Mouse (Mus musculus) brain, embryonic 18.5 days (tissue): Measurements from ENCODE around the gene Ltbp1.

ENCODE experiments used
- DNase-seq: peaks from one replicate; pipeline ENCODE4 v3.0.0-alpha.2; 2012; ENCODE audit warnings: low read depth, low spot score

Gene Ltbp1

DNA sequence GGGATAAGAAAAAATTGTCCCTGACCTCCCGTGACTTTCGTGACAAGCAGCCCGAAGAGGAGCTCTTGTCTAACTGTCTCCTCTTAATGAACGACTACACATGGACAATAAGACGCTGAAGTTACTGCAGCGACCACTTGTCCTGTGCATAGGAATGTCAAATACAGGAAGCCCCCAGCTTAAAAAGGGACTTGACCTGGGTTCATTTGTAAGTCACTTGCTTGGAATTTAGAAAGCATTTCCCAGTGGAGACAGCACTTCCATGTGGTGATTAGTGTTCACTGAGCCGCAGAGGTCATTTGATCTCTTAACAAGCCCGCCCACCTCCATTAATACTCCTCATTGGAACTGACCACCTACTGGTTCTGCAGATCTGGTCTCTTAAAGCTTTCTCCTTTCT is 61.9 kb downstream of the Ltbp1 start:
- no peak for DNase-seq

- no peak for DNase-seq
Observed at GRCm38 (mm10) chr17:75069232-75069631, 63.9 kb downstream of the Ltbp1 start.

GRCm38 (mm10) chr17:75071174-75071573 is 65.8 kb downstream of the Ltbp1 start:
- DNase-seq: no peak

GRCm38 (mm10) chr17:75071749-75072148 is 66.4 kb downstream of the Ltbp1 start:
- DNase-seq: no peak

- no peak for DNase-seq
Observed at GRCm38 (mm10) chr17:75073887-75074286, 68.5 kb downstream of the Ltbp1 start.

DNA sequence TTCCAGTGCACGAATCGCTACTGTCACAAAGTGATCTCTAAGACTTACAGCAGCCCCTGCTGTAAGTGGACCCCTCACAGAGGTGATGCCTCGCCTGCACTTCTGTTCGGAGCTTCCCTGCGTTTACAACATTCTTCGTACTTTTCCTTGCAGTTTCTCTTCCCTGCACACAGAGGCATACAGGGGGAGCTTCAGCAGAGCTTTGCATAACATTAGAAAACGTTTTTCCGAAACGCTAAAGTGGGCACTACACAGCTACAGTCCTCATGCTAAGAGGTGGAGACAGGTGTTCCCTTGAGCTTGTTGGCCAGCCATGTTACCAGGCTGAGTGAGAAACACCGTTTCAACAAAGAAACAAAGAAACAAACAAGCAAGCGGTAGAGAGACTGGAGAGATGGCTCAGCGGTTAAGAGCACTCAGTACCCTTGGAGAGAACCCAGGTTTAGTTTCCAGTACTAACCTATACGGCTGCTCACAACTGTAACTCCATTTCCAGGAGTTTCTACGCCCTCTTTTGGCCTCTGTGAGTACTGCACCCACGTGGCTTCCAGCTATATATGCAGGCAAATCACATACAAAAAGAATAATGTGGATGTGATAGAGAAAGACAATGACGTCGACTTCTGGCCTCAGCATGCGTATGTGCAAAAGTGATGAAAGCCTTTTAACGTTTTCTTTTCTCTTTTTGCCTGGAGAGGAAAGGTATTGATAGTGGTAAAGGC is 69.8 kb downstream of the Ltbp1 start:
- no peak for DNase-seq

DNA sequence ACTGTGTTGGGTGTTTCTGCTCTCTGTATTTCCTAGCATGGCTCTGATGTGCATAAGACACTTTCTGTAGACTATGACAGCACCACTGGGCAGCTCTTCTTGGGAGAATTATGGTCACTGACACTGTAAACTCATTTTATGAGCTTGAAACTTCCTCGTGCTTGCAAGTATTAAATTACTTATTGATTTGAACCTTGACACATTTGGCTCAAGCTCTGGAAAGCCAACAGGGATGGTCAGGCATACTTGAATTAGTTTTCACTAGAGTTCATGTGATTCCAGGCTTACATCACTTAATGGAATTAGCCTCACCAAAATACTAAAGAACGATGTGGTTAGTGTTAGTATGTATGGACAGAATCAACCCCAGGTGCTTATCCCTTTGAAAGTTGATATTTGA is 76.0 kb downstream of the Ltbp1 start:
- no peak for DNase-seq

- DNase-seq: no peak
Observed at GRCm38 (mm10) chr17:75082449-75082848, 77.1 kb downstream of the Ltbp1 start.

- DNase-seq: peak; percentile 28
Observed at GRCm38 (mm10) chr17:75087296-75087941, 82.1 kb downstream of the Ltbp1 start.

DNA sequence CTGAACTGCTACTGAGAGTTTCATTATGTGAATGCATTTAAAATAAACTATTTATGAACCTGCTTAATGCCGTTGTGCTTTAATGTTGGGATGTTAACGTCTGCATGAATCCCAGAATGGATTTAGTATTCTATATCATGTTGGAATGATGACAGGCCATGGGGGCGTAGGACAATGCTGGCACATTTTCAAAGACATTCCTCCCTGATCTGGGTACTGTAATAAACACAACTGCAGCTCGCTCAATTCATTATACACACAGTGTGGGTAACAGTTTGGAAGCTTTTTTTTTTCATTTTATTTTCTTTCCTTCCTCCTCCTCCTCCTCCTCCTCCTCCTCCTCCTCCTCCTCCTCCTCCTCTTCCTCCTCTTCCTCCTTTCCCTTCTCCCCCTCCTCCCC is 82.9 kb downstream of the Ltbp1 start:
- no peak for DNase-seq

GRCm38 (mm10) chr17:75088727-75089126 is 83.4 kb downstream of the Ltbp1 start:
- DNase-seq: peak; percentile 42

DNA sequence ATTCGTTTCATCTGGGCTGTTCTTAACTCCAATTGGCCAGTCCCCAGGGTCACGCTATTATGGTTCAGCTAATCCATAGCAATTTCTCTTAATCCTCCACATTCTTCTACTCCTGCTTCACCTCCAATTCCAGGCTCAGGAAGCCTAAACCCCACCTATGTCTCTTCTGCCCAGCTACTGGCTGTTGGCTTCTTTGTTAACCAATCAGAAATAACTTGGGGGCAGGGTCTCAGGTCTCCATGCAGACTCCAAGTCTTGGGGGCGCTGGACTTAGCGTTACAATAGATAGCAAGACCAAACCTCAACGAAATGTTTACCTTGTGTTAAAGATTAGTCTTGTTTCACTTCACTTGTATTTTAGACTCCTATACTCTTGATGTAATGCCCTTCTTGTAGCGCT is 85.2 kb downstream of the Ltbp1 start:
- no peak for DNase-seq

- no peak for DNase-seq
Observed at GRCm38 (mm10) chr17:75093563-75093962, 88.2 kb downstream of the Ltbp1 start.

GRCm38 (mm10) chr17:75094591-75094990 is 89.2 kb downstream of the Ltbp1 start:
- DNase-seq: no peak

DNA sequence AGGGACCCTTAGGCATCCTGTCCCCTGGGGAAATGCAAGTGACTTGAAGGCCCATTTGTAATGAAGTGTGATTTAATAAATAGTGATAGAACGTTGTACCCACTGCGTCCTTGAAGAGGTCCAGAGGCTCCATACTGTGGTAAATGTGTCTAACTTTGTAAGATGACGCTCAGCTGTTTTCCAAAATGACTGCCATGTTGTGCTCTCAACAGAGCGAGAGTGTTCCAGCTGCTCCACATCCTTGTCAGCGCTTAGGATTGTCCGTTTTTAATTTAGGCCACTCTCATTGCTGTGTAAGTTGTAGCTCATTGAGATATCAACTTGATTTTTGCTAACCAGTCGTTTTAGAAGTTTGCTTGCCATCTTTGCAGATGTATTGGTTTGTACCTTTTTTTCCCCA is 91.4 kb downstream of the Ltbp1 start:
- no peak for DNase-seq

- no peak for DNase-seq
Observed at GRCm38 (mm10) chr17:75097367-75097766, 92.0 kb downstream of the Ltbp1 start.

GRCm38 (mm10) chr17:75101215-75101614 is 95.8 kb downstream of the Ltbp1 start:
- DNase-seq: no peak

DNA sequence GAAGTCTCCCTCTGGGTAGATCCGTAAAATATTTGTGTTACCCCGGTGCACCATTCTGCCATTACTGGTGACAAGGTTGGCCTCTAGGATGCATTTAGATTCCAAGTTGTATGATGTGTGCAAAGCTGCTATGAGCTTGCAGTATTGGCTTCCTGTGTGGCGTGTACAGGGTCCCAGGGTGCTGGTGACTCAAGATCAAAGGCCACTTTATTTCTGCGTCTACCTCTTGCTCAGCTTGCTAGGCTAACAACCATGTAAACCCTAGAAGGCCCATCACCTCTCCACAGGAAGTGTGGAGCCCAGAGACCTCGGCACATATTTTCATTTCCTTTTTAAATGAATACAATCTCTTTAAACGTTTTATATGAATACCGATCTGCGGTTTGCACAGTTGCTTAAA is 96.6 kb downstream of the Ltbp1 start:
- no peak for DNase-seq

DNA sequence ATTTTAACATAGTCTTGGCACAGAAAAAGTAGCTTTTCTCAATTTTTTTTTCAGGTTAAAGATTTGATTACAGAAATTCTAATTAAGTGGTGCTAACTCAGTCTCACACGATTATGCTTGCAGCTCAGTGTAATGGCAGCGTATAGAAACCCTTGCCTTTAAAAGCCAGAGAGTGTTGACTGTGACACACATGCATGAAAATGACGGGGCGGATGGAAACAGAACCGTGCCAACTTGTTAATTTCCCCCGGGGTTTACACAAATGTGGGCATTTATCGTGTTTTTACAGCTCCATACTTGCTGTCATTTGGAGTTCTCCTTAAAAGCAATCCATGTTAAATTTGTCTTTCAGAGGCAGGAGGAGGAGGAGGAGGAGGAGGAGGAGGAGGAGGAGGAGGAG is 102.0 kb downstream of the Ltbp1 start:
- DNase-seq: peak; percentile 34

- DNase-seq: no peak
Observed at GRCm38 (mm10) chr17:75107879-75108278, 102.5 kb downstream of the Ltbp1 start.

DNA sequence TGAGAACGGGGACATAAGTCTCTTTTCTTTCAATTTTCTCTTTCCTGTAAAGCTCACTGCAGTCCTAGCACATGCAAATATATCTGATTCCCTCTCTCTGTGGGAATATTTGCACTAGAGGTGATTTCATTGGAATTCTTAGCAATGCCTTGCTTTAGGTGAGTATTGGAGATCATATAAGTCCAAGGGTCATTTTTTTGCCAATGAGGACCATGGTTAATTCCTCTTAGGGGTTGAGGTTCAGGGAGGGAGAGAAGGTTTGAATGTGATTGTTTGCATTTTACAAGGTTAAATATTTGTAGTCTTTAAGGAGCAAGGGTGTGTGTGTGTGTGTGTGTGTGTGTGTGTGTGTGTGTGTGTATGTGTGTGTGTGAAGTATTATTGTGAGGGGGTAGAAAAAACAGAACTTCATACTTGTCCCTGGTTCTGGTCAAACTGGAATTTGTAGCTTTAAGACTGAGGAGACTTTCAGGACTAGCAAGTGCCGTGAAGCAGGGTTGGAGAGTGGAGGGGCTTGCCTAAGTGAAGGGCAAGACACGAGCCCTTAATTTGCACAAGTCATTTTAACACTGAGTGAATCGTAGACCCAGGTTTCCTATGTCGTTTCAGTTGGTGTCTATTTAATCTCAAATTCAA is 103.8 kb downstream of the Ltbp1 start:
- DNase-seq: no peak

DNA sequence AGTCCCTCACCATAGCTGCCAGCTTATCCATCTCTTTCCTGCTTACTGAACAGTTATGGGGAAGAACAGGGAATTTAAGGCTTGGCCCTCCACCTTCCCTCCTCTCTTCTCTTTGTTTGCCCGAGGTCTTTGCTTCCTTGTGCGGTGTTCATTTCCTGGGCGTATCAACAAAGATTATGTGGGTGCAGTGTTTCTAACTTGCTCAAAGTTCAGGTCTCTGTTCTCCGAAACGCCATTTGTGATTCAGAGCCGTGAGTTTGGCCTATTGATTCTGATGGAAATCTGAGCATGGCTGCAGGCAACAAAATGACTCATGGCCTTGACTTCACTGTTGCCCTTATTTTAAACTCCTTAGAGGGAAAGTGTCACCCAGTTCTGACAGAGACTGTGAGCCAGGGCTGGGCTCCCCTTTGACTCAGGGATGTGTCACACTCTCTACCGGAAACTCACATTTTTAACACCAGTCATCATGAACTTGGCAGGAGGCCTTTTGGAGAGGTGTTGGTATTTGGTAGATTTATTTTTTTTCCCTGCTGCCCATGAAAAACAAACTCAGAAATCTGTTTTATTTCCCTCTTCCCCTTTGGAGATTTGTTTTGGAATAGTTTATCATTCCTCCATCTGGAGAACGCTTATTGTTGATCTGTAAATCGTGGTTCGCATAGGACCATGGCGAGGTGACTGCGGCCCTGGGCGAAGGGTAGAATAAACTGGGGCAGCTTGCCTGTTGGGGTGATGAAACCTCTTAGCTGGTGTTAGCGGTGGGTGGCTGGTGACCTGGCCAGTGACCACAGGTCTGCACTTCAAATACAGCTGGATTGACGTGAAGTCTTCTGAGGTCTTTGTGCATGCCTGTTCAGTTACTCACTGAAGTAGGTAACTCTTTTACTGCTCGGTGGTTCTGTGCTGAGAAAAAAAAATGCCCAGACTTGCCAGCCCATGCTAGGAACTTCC is 105.2 kb downstream of the Ltbp1 start:
- DNase-seq: no peak
